Mouse (Mus musculus) thymus, postnatal 4 days (tissue): ENCODE measurements around the gene Cd160.

Experiments used
- DNase-seq: peaks from one replicate; pipeline ENCODE4 v3.0.0; 2021

Cd160 gene

GRCm38 (mm10) chr3:96828984-96829383, at the start of gene Cd160, which contains the start of gene Pdzk1:
TSS of gene Cd160 (minus strand) at chr3:96829351.
TSS of gene Pdzk1 (plus strand) at chr3:96829284.
- no peak for DNase-seq

DNA sequence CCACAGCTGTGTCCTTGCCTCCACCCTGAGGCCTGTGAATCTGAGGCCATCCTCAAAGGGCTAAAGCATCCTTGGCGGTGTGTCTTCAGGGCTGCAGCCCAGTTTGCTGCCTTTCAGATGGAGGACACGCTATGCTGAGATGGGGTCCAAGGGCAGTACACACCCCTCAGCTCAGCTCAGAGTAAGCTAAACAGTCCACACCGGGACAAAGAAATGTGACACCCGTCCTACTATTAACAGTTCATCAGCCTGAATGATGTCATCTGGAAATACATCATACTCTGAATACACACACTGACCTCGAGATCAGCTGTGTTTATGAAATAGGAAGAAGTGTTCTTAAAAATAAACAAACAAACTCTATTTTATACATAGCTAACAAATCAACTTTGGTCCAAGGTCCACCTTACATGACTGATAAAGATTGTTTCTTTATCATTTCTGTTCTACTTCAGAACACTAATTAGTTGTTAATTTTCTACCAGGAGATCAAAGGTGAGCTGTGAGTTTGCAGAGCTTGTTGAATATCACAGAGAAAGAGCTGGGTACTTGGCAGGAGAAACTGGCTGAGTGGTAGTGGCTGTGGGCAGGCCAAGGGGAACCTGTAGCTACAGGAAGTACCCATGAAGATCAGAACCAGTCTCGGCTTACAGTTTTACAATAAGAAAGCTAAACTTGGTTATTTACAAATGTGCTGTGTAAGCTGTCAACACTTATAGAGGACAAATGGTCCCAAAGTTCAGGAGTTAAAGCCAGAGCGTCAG, 45.8 kb upstream of the Cd160 start:
- DNase-seq = no peak

GRCm38 (mm10) chr3:96872501-96872900, 43.4 kb upstream of the Cd160 start:
- DNase-seq = no peak

GRCm38 (mm10) chr3:96871070-96871469, 41.9 kb upstream of the Cd160 start:
- no peak for DNase-seq

GRCm38 (mm10) chr3:96870270-96870669, 41.1 kb upstream of the Cd160 start:
- DNase-seq = no peak

DNA sequence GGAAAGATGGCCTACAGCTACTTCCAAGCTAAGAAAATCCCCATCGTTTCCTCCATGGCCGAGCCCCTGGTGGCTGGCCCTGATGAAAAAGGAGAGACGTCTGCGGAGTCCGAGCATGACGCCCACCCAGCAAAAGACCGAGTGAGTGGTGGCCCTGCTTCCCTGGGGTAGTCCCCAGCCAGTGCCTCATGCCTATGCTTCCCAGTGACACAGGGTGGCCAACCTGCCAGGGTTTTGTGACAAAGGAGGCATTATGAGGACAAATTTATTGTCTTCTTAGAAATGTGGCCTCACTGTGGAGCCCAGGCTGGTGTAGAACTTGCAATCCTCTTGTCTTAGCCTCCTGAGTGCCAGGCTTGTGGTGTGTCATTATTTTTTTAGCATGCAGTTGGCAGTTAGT, 39.9 kb upstream of the Cd160 start:
- no peak for DNase-seq

GRCm38 (mm10) chr3:96868566-96868965, 39.4 kb upstream of the Cd160 start:
- DNase-seq = no peak

DNA sequence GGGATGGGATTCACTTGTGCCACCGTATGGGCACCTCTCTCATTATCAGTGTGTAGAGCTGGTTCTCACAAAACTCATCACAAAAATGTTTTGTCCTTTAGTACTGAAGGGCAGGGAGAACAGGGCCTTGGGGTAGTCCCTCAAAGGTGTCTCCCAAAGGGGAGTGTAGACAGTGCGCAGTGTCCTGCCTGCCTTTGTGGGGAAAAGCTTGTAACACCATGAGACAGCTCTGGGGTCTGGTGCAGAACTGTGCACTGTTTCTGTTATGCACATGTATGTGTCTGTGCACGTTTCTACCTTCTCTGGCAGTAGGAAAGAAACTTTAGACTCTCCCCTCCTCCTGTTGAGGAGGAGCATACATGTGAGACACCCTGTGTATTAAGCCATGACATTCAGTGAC, 38.7 kb upstream of the Cd160 start:
- DNase-seq = no peak

GRCm38 (mm10) chr3:96860498-96860897, 31.3 kb upstream of the Cd160 start:
- no peak for DNase-seq

- no peak for DNase-seq
Measured at GRCm38 (mm10) chr3:96855833-96856232, 26.7 kb upstream of the Cd160 start.

- DNase-seq = no peak
Measured at GRCm38 (mm10) chr3:96854376-96854775, 25.2 kb upstream of the Cd160 start.

DNA sequence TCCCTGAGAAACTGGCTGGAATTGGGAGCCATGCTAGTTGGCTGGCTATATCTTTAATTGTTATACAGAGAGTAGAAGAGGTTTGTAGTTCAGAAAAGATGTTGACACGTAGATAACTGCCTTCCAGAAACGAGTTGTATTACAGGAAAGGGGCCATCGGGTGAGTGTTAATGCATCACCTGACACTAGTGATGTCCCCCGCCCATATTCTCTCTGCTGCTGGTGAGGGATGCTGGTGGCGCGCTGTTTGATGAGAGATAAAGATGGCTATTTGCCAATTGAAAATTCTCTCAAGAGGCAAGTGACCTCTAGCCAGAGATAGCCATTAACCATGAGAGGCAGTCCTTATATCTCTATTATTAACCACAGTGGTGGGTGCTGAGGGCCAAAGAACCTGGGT, 23.4 kb upstream of the Cd160 start:
- DNase-seq = no peak

DNA sequence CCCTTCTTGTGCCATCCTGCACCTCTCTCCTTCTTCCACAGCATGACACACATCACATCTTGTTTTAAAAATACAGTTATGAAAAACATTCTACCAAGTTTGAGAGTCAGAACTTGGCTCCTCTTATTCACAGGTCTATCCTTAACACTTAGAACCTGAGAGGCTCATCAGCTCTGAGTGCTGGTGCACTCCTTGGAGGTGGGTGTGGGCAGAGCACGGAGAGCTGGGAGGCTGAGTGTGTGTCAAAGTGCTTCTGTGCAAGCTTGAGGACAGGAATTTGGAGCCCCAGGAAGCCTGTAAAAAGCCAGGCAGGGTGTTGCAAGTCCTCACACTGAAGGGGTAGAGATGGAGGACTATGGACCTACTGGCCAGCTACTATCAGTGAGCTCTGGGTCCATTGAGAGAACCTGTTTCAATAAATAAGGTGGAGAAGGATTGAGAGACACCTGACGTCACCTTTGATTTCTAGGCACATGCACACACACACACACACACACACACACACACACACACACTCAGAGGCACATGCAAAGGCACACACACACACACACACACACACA, 20.1 kb upstream of the Cd160 start:
- peak; percentile 6 for DNase-seq

GRCm38 (mm10) chr3:96848470-96848869, 19.3 kb upstream of the Cd160 start:
- peak; percentile 24 for DNase-seq

- peak; percentile 68 for DNase-seq
Measured at GRCm38 (mm10) chr3:96847661-96848060, 18.5 kb upstream of the Cd160 start.

- DNase-seq = peak; percentile 42
Measured at GRCm38 (mm10) chr3:96846985-96847384, 17.8 kb upstream of the Cd160 start.

DNA sequence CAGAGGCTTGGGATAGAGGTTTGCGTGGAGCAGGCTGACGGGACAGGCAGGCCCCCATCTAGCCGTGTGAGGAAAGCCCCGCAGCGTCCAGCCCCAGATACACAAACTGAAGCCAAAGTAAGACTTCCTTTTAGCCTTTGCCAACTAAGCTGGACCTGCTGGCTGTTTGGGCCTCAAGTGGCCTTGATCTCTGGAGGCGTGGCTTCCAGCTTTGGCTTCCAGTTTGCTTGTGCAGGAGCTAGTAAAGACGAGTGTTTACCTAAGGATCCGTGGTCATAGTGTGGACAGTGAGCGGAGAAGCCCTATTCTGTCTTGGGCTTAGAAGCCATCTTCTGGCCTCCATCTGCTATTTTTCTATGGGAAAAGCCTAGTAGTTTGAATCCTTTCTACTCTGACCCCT, 16.7 kb upstream of the Cd160 start:
- peak; percentile 7 for DNase-seq

DNA sequence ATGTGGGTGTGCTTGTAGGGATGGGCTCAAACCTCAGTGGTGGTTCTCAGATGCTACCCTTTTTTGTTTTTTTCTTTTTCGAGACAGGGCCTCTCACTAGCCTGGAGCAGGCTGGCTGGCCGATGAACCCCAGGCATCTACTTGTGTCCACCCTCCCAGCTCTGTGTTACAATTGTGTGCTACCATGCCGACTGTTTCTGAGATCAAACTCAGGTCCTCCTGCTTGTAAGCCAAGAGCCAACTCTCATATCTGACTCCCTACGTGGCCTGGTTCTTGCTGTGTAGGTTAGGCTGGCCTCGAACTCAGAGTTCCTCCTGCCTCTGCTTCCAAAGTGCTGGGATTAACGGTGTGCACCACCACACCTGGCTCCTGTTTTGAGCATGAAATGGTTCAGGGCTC, 16.0 kb upstream of the Cd160 start:
- peak; percentile 8 for DNase-seq

GRCm38 (mm10) chr3:96838996-96839645, 10.0 kb upstream of the Cd160 start:
- no peak for DNase-seq

GRCm38 (mm10) chr3:96836414-96836813, 7.3 kb upstream of the Cd160 start:
- no peak for DNase-seq

- no peak for DNase-seq
Measured at GRCm38 (mm10) chr3:96834587-96835348, 5.6 kb upstream of the Cd160 start.

GRCm38 (mm10) chr3:96832930-96833329, 3.8 kb upstream of the Cd160 start:
- DNase-seq = no peak

DNA sequence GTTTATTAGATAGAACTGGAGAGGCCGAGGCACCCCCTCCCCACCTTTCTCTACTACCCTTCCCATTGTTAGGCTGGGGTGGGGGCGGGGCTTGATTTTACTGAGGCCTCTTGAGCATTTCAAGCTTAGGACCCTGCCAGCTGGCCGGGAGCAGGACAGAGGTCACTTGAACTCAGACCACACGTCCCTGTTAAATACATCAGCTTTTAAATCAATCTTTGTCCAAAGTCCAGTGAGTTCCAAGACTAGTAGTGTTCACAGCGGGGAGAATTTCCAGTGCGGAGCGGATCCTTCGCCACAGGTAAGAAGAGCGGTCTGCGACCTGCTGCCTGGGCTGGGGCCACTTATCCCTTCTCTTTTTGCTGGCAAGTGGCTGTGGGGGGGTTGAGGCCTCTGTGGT, 705 bp upstream of the Cd160 start:
- DNase-seq = no peak
